ENCODE assay signal across 9 mouse cellular contexts in the genomic region with DNA sequence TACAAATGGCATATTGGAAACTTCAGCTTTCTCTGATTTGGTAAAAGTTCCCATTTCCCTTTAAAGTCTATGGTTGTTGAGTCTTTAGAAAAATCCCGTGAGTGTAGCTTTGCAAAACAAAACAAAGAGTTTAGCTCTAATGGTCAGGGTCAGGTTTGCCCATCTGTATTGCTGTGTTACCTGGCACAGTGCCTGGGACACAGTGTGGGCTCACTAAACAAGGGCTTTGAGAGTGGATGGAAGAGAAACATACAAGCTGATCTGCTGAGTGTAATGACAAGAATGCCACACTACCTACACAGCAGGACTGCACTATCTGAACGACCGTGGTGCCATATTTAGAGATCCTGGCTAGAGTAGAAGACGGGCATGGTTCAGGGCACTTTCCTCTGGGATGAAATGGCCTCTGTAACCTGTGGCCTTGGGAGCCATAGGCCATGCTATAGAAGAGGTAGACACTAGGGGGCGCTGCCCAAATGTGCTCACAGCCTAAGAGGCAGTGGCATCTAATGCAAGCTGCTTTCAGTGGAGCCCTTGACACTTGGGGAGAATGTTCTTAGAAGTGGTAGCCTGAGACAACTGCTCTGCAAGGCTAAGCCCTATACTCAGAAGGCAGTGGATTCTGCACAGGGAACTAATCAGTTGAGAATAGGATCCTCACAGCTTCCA. TPM values are rescaled to one million over a fixed set of nuclear protein-coding genes. Genes with fewer than 3 reads are reported as not detected.
DNase-seq lines count a peak whose midpoint lies in the region; TF ChIP-seq lines count a peak whose summit lies in the region.
"Had no signal": no experiment of that assay in that cellular context is flagged by ENCODE, and none has a peak within 500 bp of the region (broad histone marks: within the 10 kb centered on the region; RNA-seq: fewer than 3 reads in every experiment).

No protein-coding gene starts in this region.

- no peak overlapping the region for H3K27ac ChIP-seq in left cerebral cortex, adult 2 months
- H3K27ac ChIP-seq: embryonic facial prominence, embryonic 15.5 days had no signal

- DNase-seq in left cerebral cortex, adult 2 months (ENCODE audit: extremely low spot score in 1 of 2, low spot score in 2 of 2) = peak; percentile 20 to 33
- DNase-seq in left cerebral cortex, adult 8-10 months (ENCODE audit: low spot score in 2 of 2) = no peak
- DNase-seq in R1 (ENCODE audit: low read depth, low spot score) = peak; percentile 81
- DNase-seq in cerebellum, postnatal 10 days = peak; percentile 73 to 81
- peak; percentile 66 for DNase-seq in induced T-regulatory cell, adult 2 months (ENCODE audit: low read depth)
- DNase-seq in mesoderm, embryonic 11.5 days (ENCODE audit: low read depth, low spot score) = peak; percentile 62
- DNase-seq in ovary, postnatal 10 days (ENCODE audit: low spot score) = no peak

- TF ChIP-seq CTCF in left cerebral cortex, adult 2 months (IDR thresholded peaks at IDR 0.05) = peak; percentile 67

- H3K4me3 ChIP-seq in left cerebral cortex, adult 2 months = no peak overlapping the region
- H3K4me3 ChIP-seq: embryonic facial prominence, embryonic 15.5 days had no signal

- intact Hi-C loops in left cerebral cortex, adult 2 months (cut with DNase I) = loop anchor here (5.0 kb wide), 1 partner anchor 76 kb away; a partner anchor contains a TSS

RNA-seq across cellular contexts. Expression of a gene that starts 28.3 kb away (rescaled TPM):
- under 1 TPM; 0.14 TPM for total RNA-seq in left cerebral cortex, adult 2 months (2021)
- total RNA-seq in left cerebral cortex, adult 8-10 months (2022) = under 1 TPM in 1 of 4 experiments, not detected in 3; 0.30 TPM
- total RNA-seq: layer of hippocampus, postnatal 36 days had no signal

Comparison
In these comparisons a context has a peak if more than half of its experiments do, and no peak if none do; other contexts are left out.
1. DNase-seq: peak in left cerebral cortex, adult 2 months (2 of 2), R1 (single experiment), cerebellum, postnatal 10 days (2 of 2), induced T-regulatory cell, adult 2 months (single experiment) and mesoderm, embryonic 11.5 days (single experiment); none in left cerebral cortex, adult 8-10 months (0 of 2) and ovary, postnatal 10 days (single experiment).